Mouse (Mus musculus) embryonic facial prominence, embryonic 11.5 days (tissue): Measurements from ENCODE around the gene 1700021F05Rik. TPM values are rescaled to one million over a fixed set of nuclear protein-coding genes. Genes with fewer than 3 reads are reported as not detected.

Source experiments
- ATAC-seq: fragments of 200-750 bp; cut with Nextera tagmentation; replicated peaks from 2 replicates; pipeline ENCODE4 v1.8.0; 2017; ENCODE audit warnings: low read depth; ENCODE audit not compliant: insufficient number of reproducible peaks, low FRiP score, low TSS enrichment
- DNase-seq: peaks from one replicate; pipeline ENCODE4 v3.0.0-alpha.2; 2015; ENCODE audit warnings: low spot score
- H3K27ac ChIP-seq: fragments of 300-500 bp; sonication (generic); replicated peaks from 2 replicates; pipeline ENCODE4 v1.5.1; 2014; ENCODE audit warnings: mild to moderate bottlenecking, low read depth, low read length, control low read depth
- H3K27me3 ChIP-seq: fragments of 300-500 bp; sonication (generic); 2 replicates; pipeline ENCODE4 v1.6.1; 2014; ENCODE audit warnings: mild to moderate bottlenecking, low read length, moderate library complexity, mixed read lengths; ENCODE audit not compliant: control insufficient read depth, insufficient read depth
- H3K36me3 ChIP-seq: fragments of 300-500 bp; sonication (generic); replicated peaks from 2 replicates; pipeline ENCODE4 v1.6.1; 2014; ENCODE audit warnings: low read depth, mild to moderate bottlenecking, low read length, moderate library complexity, mixed read lengths; ENCODE audit not compliant: control insufficient read depth, insufficient read depth
- H3K4me1 ChIP-seq: fragments of 300-500 bp; sonication (generic); 2 replicates; pipeline ENCODE4 v1.6.1; 2014; ENCODE audit warnings: low read length, mixed read lengths; ENCODE audit not compliant: control insufficient read depth, insufficient read depth
- H3K4me2 ChIP-seq: fragments of 300-500 bp; sonication (generic); 2 replicates; pipeline ENCODE4 v1.6.1; 2014; ENCODE audit warnings: low read depth, mild to moderate bottlenecking, control low read depth, low read length, moderate library complexity
- H3K4me3 ChIP-seq: fragments of 300-500 bp; sonication (generic); 2 replicates; pipeline ENCODE4 v1.5.1; 2014; ENCODE audit warnings: low read depth, low read length, control low read depth
- H3K9ac ChIP-seq: fragments of 300-500 bp; sonication (generic); replicated peaks from 2 replicates; pipeline ENCODE4 v1.6.1; 2014; ENCODE audit warnings: mild to moderate bottlenecking, control low read depth, low read length
- H3K9me3 ChIP-seq: fragments of 300-500 bp; sonication (generic); replicated peaks from 2 replicates; pipeline ENCODE4 v1.6.1; 2016; ENCODE audit warnings: mild to moderate bottlenecking, low read length, inconsistent platforms, mixed read lengths; ENCODE audit not compliant: control insufficient read depth
- WGBS: fragments of 180-500 bp; shearing (Covaris S2); extraction: QIAGEN DNeasy Blood & Tissue Kit; methylation state at CpG from one replicate; pipeline ENCODE4 v1.1.7; 2014; 5-methylcytosine and 5-hydroxymethylcytosine counted together
- polyA plus RNA-seq: library from polyadenylated mRNA; unstranded; fragments of >200 nt; fragmentation: Nextera tagmentation; extraction: Ambion mirVana; gene quantifications from 2 replicates; pipeline ENCODE4 v1.2.1, GENCODE M21; 2014

1700021F05Rik gene
- polyA plus RNA-seq, 1 experiment from 2014 or later, result 68.6 TPM

- DNase-seq, result no peak
- H3K27me3 ChIP-seq, result no peaks in the 10 kb centered on the region
- no peak for ATAC-seq
- 78% methylated on average over 7 of the region's 7 CpGs for WGBS
- H3K9ac ChIP-seq, result no peak overlapping the region
- no peaks in the 10 kb centered on the region for H3K9me3 ChIP-seq
- H3K4me2 ChIP-seq, result no peak overlapping the region
- no peaks in the 10 kb centered on the region for H3K36me3 ChIP-seq
- H3K4me1 ChIP-seq, result peaks cover 3% of the 10 kb centered on the region; the same call in 1 of the 2 replicates
- no peak overlapping the region for H3K4me3 ChIP-seq
- no peak overlapping the region for H3K27ac ChIP-seq
These were observed 51.7 kb downstream of the 1700021F05Rik start for GRCm38 (mm10) chr10:43489139-43489538.

- ATAC-seq, result no peak
- WGBS, result 70% methylated on average over 4 of the region's 4 CpGs
- Histone ChIP-seq H3K4me3 (no peak overlapping the region), H3K27me3 (no peaks in the 10 kb centered on the region), H3K27ac (no peak overlapping the region), H3K9ac (no peak overlapping the region), H3K4me1 (peaks cover 3% of the 10 kb centered on the region), H3K4me2 (no peak overlapping the region), H3K9me3 (no peaks in the 10 kb centered on the region), H3K36me3 (no peaks in the 10 kb centered on the region)
- no peak for DNase-seq
These were observed 52.5 kb downstream of the 1700021F05Rik start for GRCm38 (mm10) chr10:43488258-43488657.

- no peak overlapping the region for H3K9ac ChIP-seq
- H3K36me3 ChIP-seq, result no peaks in the 10 kb centered on the region
- H3K9me3 ChIP-seq, result no peaks in the 10 kb centered on the region
- WGBS, result 75% methylated on average over 3 of the region's 3 CpGs
- no peak overlapping the region for H3K4me3 ChIP-seq
- no peak overlapping the region for H3K4me2 ChIP-seq
- H3K4me1 ChIP-seq, result peaks cover 3% of the 10 kb centered on the region
- ATAC-seq (no peak), DNase-seq (no peak)
- H3K27me3 ChIP-seq, result no peaks in the 10 kb centered on the region
- no peak overlapping the region for H3K27ac ChIP-seq
These were observed 53.3 kb downstream of the 1700021F05Rik start for GRCm38 (mm10) chr10:43487441-43488010.

- no peak for ATAC-seq
- no peak overlapping the region for H3K9ac ChIP-seq
- H3K4me1 ChIP-seq, result peaks cover 3% of the 10 kb centered on the region
- no peak overlapping the region for H3K4me2 ChIP-seq
- H3K36me3 ChIP-seq, result no peaks in the 10 kb centered on the region
- no peak for DNase-seq
- H3K4me3 ChIP-seq, result no peak overlapping the region
- H3K27ac ChIP-seq, result no peak overlapping the region
- H3K27me3 ChIP-seq, result no peaks in the 10 kb centered on the region
- H3K9me3 ChIP-seq, result no peaks in the 10 kb centered on the region
- 81% methylated on average over 6 of the region's 6 CpGs for WGBS
These were observed 55.0 kb downstream of the 1700021F05Rik start for GRCm38 (mm10) chr10:43485751-43486268.

GRCm38 (mm10) chr10:43483426-43483995, 57.3 kb downstream of the 1700021F05Rik start:
- H3K9ac ChIP-seq, result no peak overlapping the region; the same call in 1 of the 2 replicates
- DNase-seq, result peak; percentile 23

GRCm38 (mm10) chr10:43482021-43482420, 58.8 kb downstream of the 1700021F05Rik start:
- Histone ChIP-seq H3K9me3 (no peaks in the 10 kb centered on the region), H3K27ac (no peak overlapping the region), H3K27me3 (no peaks in the 10 kb centered on the region), H3K4me1 (no peaks in the 10 kb centered on the region; the same call in 1 of the 2 replicates), H3K36me3 (no peaks in the 10 kb centered on the region), H3K4me3 (no peak overlapping the region), H3K9ac (no peak overlapping the region), H3K4me2 (no peak overlapping the region)
- DNase-seq, result no peak
- WGBS, result 94% methylated on average over 5 of the region's 5 CpGs
- no peak for ATAC-seq

More at GRCm38 (mm10) chr10:43483426-43483995, 57.3 kb downstream of the 1700021F05Rik start:
- WGBS, result 28% methylated on average over 9 of the region's 9 CpGs
- H3K4me3 ChIP-seq, result no peak overlapping the region
- ATAC-seq, result no peak
- H3K27ac ChIP-seq, result 0 out of 2 replicates have a peak overlapping the region, but pooled peaks have one; percentile 9
- no peaks in the 10 kb centered on the region for H3K9me3 ChIP-seq
- no peaks in the 10 kb centered on the region for H3K27me3 ChIP-seq
- H3K4me1 ChIP-seq, result no peaks in the 10 kb centered on the region; the same call in 1 of the 2 replicates
- H3K36me3 ChIP-seq, result no peaks in the 10 kb centered on the region
- no peak overlapping the region for H3K4me2 ChIP-seq

- DNase-seq (no peak), ATAC-seq (no peak)
- WGBS, result 37% methylated on average over 4 of the region's 4 CpGs
- Histone ChIP-seq H3K27me3 (no peaks in the 10 kb centered on the region), H3K4me1 (no peaks in the 10 kb centered on the region; the same call in 1 of the 2 replicates), H3K27ac (no peak overlapping the region), H3K4me2 (no peak overlapping the region), H3K9me3 (no peaks in the 10 kb centered on the region), H3K36me3 (no peaks in the 10 kb centered on the region), H3K4me3 (no peak overlapping the region), H3K9ac (no peak overlapping the region)
These were observed 59.6 kb downstream of the 1700021F05Rik start for GRCm38 (mm10) chr10:43481179-43481578.

- Histone ChIP-seq H3K27ac (peak overlapping the region; percentile 98), H3K4me1 (no peaks in the 10 kb centered on the region; the same call in 1 of the 2 replicates), H3K4me2 (peak overlapping the region; percentile 94), H3K27me3 (no peaks in the 10 kb centered on the region), H3K36me3 (no peaks in the 10 kb centered on the region), H3K9me3 (no peaks in the 10 kb centered on the region), H3K9ac (peak overlapping the region; percentile 99), H3K4me3 (peak overlapping the region; percentile 89)
- 5% methylated on average over 13 of the region's 13 CpGs for WGBS
- ATAC-seq (no peak), DNase-seq (no peak)
These were observed 60.5 kb downstream of the 1700021F05Rik start for GRCm38 (mm10) chr10:43480227-43480849.
